Mouse (Mus musculus): ENCODE data around the gene Pla1a. TPM values are rescaled to one million over a fixed set of nuclear protein-coding genes. Genes with fewer than 3 reads are reported as not detected.
"Not testable (repeated sequence)": the region's sequence is repeated elsewhere in the genome, so short reads cannot be mapped to it uniquely, and the experiment has no call there.

The Pla1a gene
- 0.14 and 0.28 TPM in 2 replicates for polyA plus RNA-seq (2014; fragmentation: Nextera tagmentation; extraction: Ambion mirVana)

DNA sequence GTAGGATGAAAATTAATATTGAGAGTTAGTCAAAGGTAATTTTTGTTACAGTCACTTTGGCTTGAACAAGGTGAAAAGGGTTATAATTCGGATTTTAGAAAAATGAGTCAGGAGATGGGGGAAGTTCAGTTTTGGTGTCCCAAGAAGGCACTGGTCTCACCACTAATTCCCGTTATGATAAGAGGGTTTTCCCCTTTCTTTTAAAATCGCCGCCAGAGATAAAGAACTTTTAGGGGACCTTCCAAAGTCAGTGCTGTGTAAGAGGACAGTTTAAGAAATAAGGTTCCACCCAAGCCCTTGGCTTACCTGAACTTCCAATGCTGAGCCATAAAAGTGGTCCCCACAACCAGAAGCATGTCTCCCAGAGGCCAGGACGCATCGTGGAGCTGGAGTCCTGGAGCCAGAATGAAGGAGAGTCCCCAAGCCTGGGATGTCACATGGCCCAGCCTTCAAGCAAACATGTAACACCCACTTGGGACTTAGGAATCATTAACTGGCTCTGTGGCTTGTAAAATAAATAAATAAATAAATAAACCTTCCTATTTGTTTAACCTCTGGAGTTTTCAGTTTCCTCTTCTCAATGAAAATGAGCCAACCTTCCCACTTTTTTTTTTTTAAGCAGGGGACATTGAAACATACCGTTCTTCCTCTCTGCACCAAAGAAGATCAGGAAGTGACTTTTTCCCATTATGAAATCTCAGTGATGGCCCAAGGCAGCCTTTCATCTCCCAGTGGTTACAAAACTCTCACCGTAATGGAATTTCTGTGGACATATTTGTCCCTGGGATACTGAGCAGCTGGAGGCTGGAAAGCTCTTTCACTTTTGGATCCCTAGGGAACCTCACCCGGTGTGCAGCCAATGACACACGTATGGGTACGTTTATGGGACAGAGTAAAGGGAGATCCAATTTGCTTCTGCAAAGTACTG lies at the start of gene Pla1a:
TSS of gene Pla1a (minus strand) at position 648 of the 928 bp plus-strand sequence.
- ATAC-seq (ENCODE audit: low FRiP score), result no peak
- no peak for DNase-seq (ENCODE audit: low spot score)
- no peak within 1 kb of the TSS for H3K9ac ChIP-seq (ENCODE audit: low read depth, low read length)
- H3K4me3 ChIP-seq (ENCODE audit: low read depth, low read length), result no peak within 1 kb of the TSS
- WGBS, result 85% methylated on average over 11 of the region's 11 CpGs
- no peak within 1 kb of the TSS for H3K4me2 ChIP-seq (replicated peaks; ENCODE audit: low read depth, low read length)
- H3K4me1 ChIP-seq (replicated peaks; ENCODE audit: control insufficient read depth, insufficient read depth, low read length), result no peaks in the 10 kb centered on the region
- no peaks in the 10 kb centered on the region for H3K27me3 ChIP-seq (ENCODE audit: control insufficient read depth, insufficient read depth, low read length)
- H3K36me3 ChIP-seq (ENCODE audit: control insufficient read depth, insufficient read depth, low read length), result no peaks in the 10 kb centered on the region
- H3K27ac ChIP-seq (ENCODE audit: low read depth, low read length), result no peak within 1 kb of the TSS
- no peaks in the 10 kb centered on the region for H3K9me3 ChIP-seq (ENCODE audit: control insufficient read depth, low read length)

DNA sequence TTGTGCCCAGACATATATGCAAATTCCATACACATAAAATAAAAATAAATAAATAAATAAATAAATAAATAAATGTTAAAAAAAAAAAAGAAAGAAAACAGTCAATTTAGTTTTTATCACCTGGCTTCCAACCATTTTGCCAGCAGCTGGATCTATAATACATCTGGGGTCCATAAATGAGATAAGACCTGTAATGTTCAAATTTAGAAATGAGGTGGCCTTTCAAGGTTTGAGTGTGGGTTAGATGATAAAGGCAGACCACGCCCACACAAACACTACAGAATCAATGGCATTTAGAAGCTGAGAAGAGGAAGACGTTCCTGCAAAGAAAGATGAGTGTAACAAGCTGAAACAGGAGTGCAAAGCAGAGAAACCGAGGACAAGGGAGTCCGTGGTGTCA lies 48.4 kb upstream of the Pla1a start:
- no peak overlapping the region for H3K27ac ChIP-seq (ENCODE audit: low read depth, low read length)
- DNase-seq (ENCODE audit: low spot score), result no peak
- ATAC-seq (ENCODE audit: low FRiP score), result no peak

DNA sequence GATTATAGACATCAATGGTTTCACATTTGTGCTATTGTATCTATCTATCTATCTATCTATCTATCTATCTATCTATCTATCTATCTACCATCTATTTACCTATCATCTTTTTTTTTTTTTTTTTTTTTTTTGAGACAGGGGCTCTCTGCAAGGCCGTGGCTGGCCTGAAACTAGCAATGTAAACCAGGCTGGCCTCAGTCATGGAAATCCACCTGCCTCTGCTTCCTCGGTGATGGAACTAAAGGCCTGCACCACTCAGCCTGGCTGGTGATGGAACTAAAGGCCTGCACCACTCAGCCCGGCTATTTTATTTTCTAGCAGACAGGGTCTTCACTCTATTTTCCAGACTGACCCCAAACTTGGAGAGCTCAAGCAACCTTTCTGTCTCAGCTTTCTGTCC lies 45.4 kb upstream of the Pla1a start:
- Histone ChIP-seq H3K4me3 (ENCODE audit: low read depth, low read length) (no peak overlapping the region), H3K9ac (ENCODE audit: low read depth, low read length) (no peak overlapping the region), H3K27ac (ENCODE audit: low read depth, low read length) (no peak overlapping the region), H3K36me3 (ENCODE audit: control insufficient read depth, insufficient read depth, low read length) (no peaks in the 10 kb centered on the region), H3K27me3 (ENCODE audit: control insufficient read depth, insufficient read depth, low read length) (0 out of 2 replicates have a peak, but pooled peaks cover 2% of the 10 kb centered on the region), H3K4me1 (replicated peaks; ENCODE audit: control insufficient read depth, insufficient read depth, low read length) (no peaks in the 10 kb centered on the region; the same call in 1 of the 2 replicates), H3K9me3 (ENCODE audit: control insufficient read depth, low read length) (no peaks in the 10 kb centered on the region), H3K4me2 (replicated peaks; ENCODE audit: low read depth, low read length) (no peak overlapping the region)
- DNase-seq (ENCODE audit: low spot score) (no peak), ATAC-seq (ENCODE audit: low FRiP score) (no peak)
- 91% methylated on average over 3 of the region's 3 CpGs for WGBS

More for the DNA sequence above, 48.4 kb upstream of the Pla1a start:
- H3K36me3 ChIP-seq (ENCODE audit: control insufficient read depth, insufficient read depth, low read length), result no peaks in the 10 kb centered on the region
- H3K4me1 ChIP-seq (replicated peaks; ENCODE audit: control insufficient read depth, insufficient read depth, low read length), result no peaks in the 10 kb centered on the region; the same call in 1 of the 2 replicates
- no peaks in the 10 kb centered on the region for H3K9me3 ChIP-seq (ENCODE audit: control insufficient read depth, low read length)
- no peak overlapping the region for H3K9ac ChIP-seq (ENCODE audit: low read depth, low read length)
- 74% methylated on average over 4 of the region's 4 CpGs for WGBS
- peaks cover 6% of the 10 kb centered on the region; the same call in 1 of the 2 replicates for H3K27me3 ChIP-seq (ENCODE audit: control insufficient read depth, insufficient read depth, low read length)
- no peak overlapping the region for H3K4me2 ChIP-seq (replicated peaks; ENCODE audit: low read depth, low read length)
- H3K4me3 ChIP-seq (ENCODE audit: low read depth, low read length), result no peak overlapping the region

DNA sequence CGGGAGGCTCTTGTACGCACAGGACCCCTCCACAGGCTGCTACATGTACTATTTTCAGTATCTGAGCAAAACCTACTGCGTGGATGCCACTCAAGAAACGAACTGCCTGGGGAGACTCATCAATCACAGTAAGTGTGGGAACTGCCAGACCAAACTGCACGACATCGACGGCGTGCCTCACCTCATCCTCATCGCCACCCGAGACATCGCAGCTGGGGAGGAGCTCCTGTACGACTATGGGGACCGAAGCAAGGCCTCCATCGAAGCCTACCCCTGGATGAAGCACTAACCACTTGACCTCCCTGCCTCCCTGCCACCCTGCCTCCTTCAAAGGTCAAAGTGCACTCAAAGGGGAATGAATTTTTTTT lies 44.3 kb upstream of the Pla1a start:
- not testable (repeated sequence) for H3K27me3 ChIP-seq (ENCODE audit: control insufficient read depth, insufficient read depth, low read length); H3K9me3 ChIP-seq (ENCODE audit: control insufficient read depth, low read length); H3K4me1 ChIP-seq (replicated peaks; ENCODE audit: control insufficient read depth, insufficient read depth, low read length); DNase-seq (ENCODE audit: low spot score); H3K27ac ChIP-seq (ENCODE audit: low read depth, low read length); H3K36me3 ChIP-seq (ENCODE audit: control insufficient read depth, insufficient read depth, low read length); H3K9ac ChIP-seq (ENCODE audit: low read depth, low read length)
- peak overlapping the region; percentile 54 for H3K4me2 ChIP-seq (replicated peaks; ENCODE audit: low read depth, low read length)
- peak overlapping the region; percentile 25; the same call in 1 of the 2 replicates for H3K4me3 ChIP-seq (ENCODE audit: low read depth, low read length)
- 42% methylated on average over 14 of the region's 14 CpGs for WGBS
- ATAC-seq (ENCODE audit: low FRiP score), result peak; percentile 25; the same call in 1 of the 2 replicates

DNA sequence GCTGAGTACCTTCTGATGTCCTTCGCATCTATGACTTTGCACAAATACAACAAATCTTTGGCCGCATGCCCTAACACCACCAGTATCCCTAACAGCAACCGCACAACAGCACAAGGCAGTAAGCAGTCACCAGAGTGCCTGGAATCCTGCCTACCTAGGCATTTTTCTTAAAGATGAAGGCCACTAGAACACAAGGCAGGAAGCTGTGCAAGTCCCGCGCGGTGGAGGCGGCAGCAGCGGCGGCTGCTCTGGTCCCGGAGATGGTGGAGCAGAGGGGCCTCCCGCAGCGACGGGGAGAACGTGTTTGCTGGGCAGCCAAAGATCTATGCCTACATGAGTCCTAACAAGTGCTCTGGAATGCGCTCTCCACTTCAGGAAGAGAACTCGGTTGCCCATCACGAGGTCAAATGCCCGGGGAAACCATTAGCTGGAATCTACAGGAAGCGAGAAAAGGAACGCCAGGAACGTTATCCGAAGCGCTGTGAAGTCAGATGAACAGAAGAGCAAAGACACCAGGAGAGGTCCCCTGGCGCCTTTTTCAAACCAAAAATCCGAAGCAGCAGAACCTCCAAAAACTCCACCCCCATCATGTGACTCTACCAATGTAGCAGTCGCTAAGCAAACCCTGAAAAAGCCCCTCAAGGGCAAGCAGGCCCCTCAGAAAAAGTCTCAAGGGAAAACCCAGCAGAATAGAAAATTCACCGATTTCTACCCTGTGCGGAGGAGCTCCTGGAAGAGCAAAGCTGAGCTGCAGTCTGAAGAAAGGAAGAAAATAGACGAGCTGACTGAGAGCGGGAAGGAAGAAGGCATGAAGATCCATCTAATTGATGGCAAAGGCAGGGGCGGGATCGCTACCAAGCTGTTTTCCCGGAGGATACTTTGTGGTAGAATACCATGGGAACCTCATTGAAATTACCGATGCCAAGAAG lies 43.6 kb upstream of the Pla1a start:
- Histone ChIP-seq H3K4me2 (replicated peaks; ENCODE audit: low read depth, low read length) (peak overlapping the region; percentile 54), H3K36me3 (ENCODE audit: control insufficient read depth, insufficient read depth, low read length) (no peaks in the 10 kb centered on the region), H3K4me3 (ENCODE audit: low read depth, low read length) (peak overlapping the region; percentile 25), H3K4me1 (replicated peaks; ENCODE audit: control insufficient read depth, insufficient read depth, low read length) (no peaks in the 10 kb centered on the region), H3K9ac (ENCODE audit: low read depth, low read length) (peak overlapping the region; percentile 40; the same call in 1 of the 2 replicates), H3K9me3 (ENCODE audit: control insufficient read depth, low read length) (no peaks in the 10 kb centered on the region), H3K27me3 (ENCODE audit: control insufficient read depth, insufficient read depth, low read length) (no peaks in the 10 kb centered on the region), H3K27ac (ENCODE audit: low read depth, low read length) (no peak overlapping the region)
- peak; percentile 56 for DNase-seq (ENCODE audit: low spot score)
- 9% methylated on average over 34 of the region's 34 CpGs for WGBS
- peak; percentile 57; the same call in 1 of the 2 replicates for ATAC-seq (ENCODE audit: low FRiP score)

DNA sequence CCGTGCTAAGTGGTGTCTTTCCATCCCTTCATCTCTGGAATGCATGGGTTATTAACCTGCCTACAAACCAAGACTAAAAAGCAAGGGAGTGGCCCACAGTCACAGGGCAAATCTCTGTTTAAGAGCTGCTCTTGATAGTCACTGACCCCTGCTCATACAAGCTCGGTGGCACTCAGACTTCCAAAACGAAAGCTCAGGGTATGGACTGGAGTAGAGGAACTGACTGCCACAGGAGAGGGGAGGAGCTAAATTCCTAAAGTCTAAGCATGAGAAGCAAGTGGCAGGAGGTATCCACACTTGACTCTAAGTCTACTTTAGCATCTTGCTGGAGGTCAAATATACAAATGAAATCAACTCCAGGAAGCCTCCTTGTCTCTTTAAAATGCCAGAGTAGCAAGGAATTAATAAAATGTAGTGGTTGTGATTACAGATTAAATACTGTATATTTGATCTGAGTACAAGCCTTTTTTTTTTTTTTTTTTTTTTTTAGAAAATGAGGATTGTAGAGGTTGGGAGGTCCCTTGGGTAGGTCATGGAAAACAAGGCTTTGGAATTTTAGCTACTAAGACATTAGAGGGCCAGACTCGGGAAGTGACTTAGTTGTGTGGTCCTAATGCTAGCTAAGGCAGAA lies 42.9 kb upstream of the Pla1a start:
- no peaks in the 10 kb centered on the region for H3K27me3 ChIP-seq (ENCODE audit: control insufficient read depth, insufficient read depth, low read length)
- H3K4me3 ChIP-seq (ENCODE audit: low read depth, low read length), result no peak overlapping the region
- H3K36me3 ChIP-seq (ENCODE audit: control insufficient read depth, insufficient read depth, low read length), result no peaks in the 10 kb centered on the region
- H3K9ac ChIP-seq (ENCODE audit: low read depth, low read length), result no peak overlapping the region
- H3K4me2 ChIP-seq (replicated peaks; ENCODE audit: low read depth, low read length), result peak overlapping the region; percentile 54
- H3K27ac ChIP-seq (ENCODE audit: low read depth, low read length), result no peak overlapping the region
- no peaks in the 10 kb centered on the region for H3K9me3 ChIP-seq (ENCODE audit: control insufficient read depth, low read length)
- WGBS, result 60% methylated on average over 4 of the region's 4 CpGs
- no peaks in the 10 kb centered on the region for H3K4me1 ChIP-seq (replicated peaks; ENCODE audit: control insufficient read depth, insufficient read depth, low read length)
- DNase-seq (ENCODE audit: low spot score) (no peak), ATAC-seq (ENCODE audit: low FRiP score) (no peak)

DNA sequence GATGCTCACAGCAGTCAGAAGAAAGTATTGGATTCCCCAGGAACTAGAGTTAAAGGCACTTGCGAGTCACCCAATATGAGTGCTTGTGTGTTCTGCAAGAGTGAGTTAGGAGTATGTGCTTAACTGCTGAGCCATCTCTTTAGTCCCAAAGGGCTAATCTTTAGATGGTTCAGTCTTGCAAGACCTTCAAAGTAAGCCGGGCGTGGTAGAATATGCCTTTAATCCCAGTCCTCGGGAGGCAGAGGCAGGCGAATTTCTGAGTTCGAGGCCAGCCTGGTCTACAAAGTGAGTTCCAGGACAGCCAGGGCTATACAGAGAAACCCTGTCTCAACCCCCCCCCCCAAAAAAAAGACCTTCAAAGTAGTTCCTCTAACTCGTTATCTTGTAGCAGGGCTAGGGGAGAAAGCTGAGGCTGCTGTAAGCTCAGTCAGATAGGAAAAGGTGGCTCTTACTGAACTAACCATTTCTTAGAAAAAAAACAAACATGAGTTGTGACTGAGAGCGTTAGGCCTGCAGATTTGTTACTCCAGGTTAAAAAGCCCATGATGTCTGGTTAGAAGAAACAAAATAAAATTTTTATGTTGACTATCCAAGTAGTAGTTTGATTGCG lies 41.8 kb upstream of the Pla1a start:
- H3K4me3 ChIP-seq (ENCODE audit: low read depth, low read length), result no peak overlapping the region
- 93% methylated on average over 9 of the region's 9 CpGs for WGBS
- no peaks in the 10 kb centered on the region for H3K27me3 ChIP-seq (ENCODE audit: control insufficient read depth, insufficient read depth, low read length)
- H3K27ac ChIP-seq (ENCODE audit: low read depth, low read length), result no peak overlapping the region
- H3K4me1 ChIP-seq (replicated peaks; ENCODE audit: control insufficient read depth, insufficient read depth, low read length), result no peaks in the 10 kb centered on the region
- no peak overlapping the region for H3K4me2 ChIP-seq (replicated peaks; ENCODE audit: low read depth, low read length)
- no peaks in the 10 kb centered on the region for H3K36me3 ChIP-seq (ENCODE audit: control insufficient read depth, insufficient read depth, low read length)
- H3K9ac ChIP-seq (ENCODE audit: low read depth, low read length), result no peak overlapping the region
- ATAC-seq (ENCODE audit: low FRiP score) (no peak), DNase-seq (ENCODE audit: low spot score) (no peak)
- no peaks in the 10 kb centered on the region for H3K9me3 ChIP-seq (ENCODE audit: control insufficient read depth, low read length)

DNA sequence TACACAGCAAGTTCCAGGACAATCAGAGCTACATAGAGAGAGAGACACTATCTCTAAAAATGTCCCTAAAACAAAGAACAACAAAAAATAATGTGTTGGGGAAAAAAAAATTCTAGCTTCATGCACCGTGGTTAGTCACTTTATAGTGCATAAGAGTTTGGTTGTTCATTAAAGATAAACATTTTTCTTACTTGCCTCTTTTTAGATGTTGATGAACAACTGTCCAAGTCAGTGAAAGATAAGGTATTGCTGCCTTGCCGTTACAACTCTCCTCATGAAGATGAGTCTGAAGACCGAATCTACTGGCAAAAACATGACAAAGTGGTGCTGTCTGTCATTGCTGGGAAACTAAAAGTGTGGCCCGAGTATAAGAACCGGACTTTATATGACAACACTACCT lies 40.7 kb upstream of the Pla1a start:
- no peak overlapping the region for H3K9ac ChIP-seq (ENCODE audit: low read depth, low read length)
- H3K27me3 ChIP-seq (ENCODE audit: control insufficient read depth, insufficient read depth, low read length), result no peaks in the 10 kb centered on the region
- WGBS, result 93% methylated on average over 5 of the region's 5 CpGs
- no peak overlapping the region for H3K4me3 ChIP-seq (ENCODE audit: low read depth, low read length)
- H3K27ac ChIP-seq (ENCODE audit: low read depth, low read length), result no peak overlapping the region
- ATAC-seq (ENCODE audit: low FRiP score) (no peak), DNase-seq (ENCODE audit: low spot score) (no peak)
- no peak overlapping the region for H3K4me2 ChIP-seq (replicated peaks; ENCODE audit: low read depth, low read length)
- H3K4me1 ChIP-seq (replicated peaks; ENCODE audit: control insufficient read depth, insufficient read depth, low read length), result no peaks in the 10 kb centered on the region
- no peaks in the 10 kb centered on the region for H3K36me3 ChIP-seq (ENCODE audit: control insufficient read depth, insufficient read depth, low read length)
- H3K9me3 ChIP-seq (ENCODE audit: control insufficient read depth, low read length), result no peaks in the 10 kb centered on the region

Data from hindbrain, embryonic 11.5 days (tissue).